Mouse (Mus musculus) gastrocnemius, adult 8-10 months (tissue): ENCODE data around the gene Fbf1. TPM values are rescaled to one million over a fixed set of nuclear protein-coding genes. Genes with fewer than 3 reads are reported as not detected.
"Not testable (repeated sequence)": the region's sequence is repeated elsewhere in the genome, so short reads cannot be mapped to it uniquely, and the experiment has no call there.

Source experiments
- DNase-seq, 2 experiments: peaks; one replicate each; pipeline ENCODE4 v3.0.0; 2022; ENCODE audit warnings: low spot score in 2 of 2
- total RNA-seq, 4 experiments: library from RNA; stranded (reverse); gene quantifications; 2 replicates each; pipeline ENCODE4 v1.2.4; 2022

Gene Fbf1
- total RNA-seq, 4 experiments from 2014 or later: 8.3 to 12.8 (median 10.0) TPM

- DNase-seq: no peak
These were observed 33.8 kb downstream of the Fbf1 start for GRCm38 (mm10) chr11:116134171-116134570.

- no peak for DNase-seq
These were observed 34.5 kb downstream of the Fbf1 start for GRCm38 (mm10) chr11:116133497-116133896.

- no peak for DNase-seq
These were observed 35.3 kb downstream of the Fbf1 start for GRCm38 (mm10) chr11:116132366-116133333.

- no peak for DNase-seq
These were observed 36.4 kb downstream of the Fbf1 start for GRCm38 (mm10) chr11:116131349-116132170.

- peak; percentile 72 to 86 for DNase-seq
These were observed 37.3 kb downstream of the Fbf1 start, which contains the start of gene Trim65 for GRCm38 (mm10) chr11:116130488-116131205. Trim65 (minus strand) TSS chr11:116131128.

- DNase-seq: no peak
These were observed 37.9 kb downstream of the Fbf1 start for GRCm38 (mm10) chr11:116129993-116130487.

GRCm38 (mm10) chr11:116129091-116129790 is 38.7 kb downstream of the Fbf1 start:
- no peak for DNase-seq

- no peak for DNase-seq
These were observed 40.0 kb downstream of the Fbf1 start for GRCm38 (mm10) chr11:116127986-116128385.

GRCm38 (mm10) chr11:116127156-116127980 is 40.6 kb downstream of the Fbf1 start, which contains the start of gene Trim47:
Trim47 (minus strand) TSS chr11:116127210.
- peak; percentile 73 to 78 for DNase-seq

GRCm38 (mm10) chr11:116126261-116126660 is 41.7 kb downstream of the Fbf1 start:
- DNase-seq: no peak

- not testable (repeated sequence) for DNase-seq
These were observed 46.2 kb downstream of the Fbf1 start for GRCm38 (mm10) chr11:116121731-116122245.

- no peak for DNase-seq
These were observed 50.1 kb downstream of the Fbf1 start for GRCm38 (mm10) chr11:116117819-116118218.

- DNase-seq: peak in 1 of 2 experiments; percentile 62
These were observed 50.7 kb downstream of the Fbf1 start for GRCm38 (mm10) chr11:116117241-116117640.

- no peak for DNase-seq
These were observed 56.3 kb downstream of the Fbf1 start for GRCm38 (mm10) chr11:116111611-116112203.

- no peak for DNase-seq
These were observed 56.9 kb downstream of the Fbf1 start for GRCm38 (mm10) chr11:116111067-116111466.

GRCm38 (mm10) chr11:116110540-116110939 is 57.4 kb downstream of the Fbf1 start:
- DNase-seq: no peak

- peak; percentile 77 to 82 for DNase-seq
These were observed 57.8 kb downstream of the Fbf1 start for GRCm38 (mm10) chr11:116110131-116110530.

- DNase-seq: no peak
These were observed 58.4 kb downstream of the Fbf1 start for GRCm38 (mm10) chr11:116109441-116110081.
